Mouse (Mus musculus) myocyte (in vitro differentiated cells): ENCODE measurements around the gene Idh3b. TPM values are rescaled to one million over a fixed set of nuclear protein-coding genes. Genes with fewer than 3 reads are reported as not detected.

Experiments used
- H3K27me3 ChIP-seq: one replicate; pipeline ENCODE4 v1.6.1; 2011; ENCODE audit not compliant: control insufficient read depth, insufficient read depth, insufficient read length
- H3K36me3 ChIP-seq: one replicate; pipeline ENCODE4 v1.6.1; 2011; ENCODE audit not compliant: control insufficient read depth, insufficient read depth
- H3K4me2 ChIP-seq: one replicate; pipeline ENCODE4 v1.6.1; 2011; ENCODE audit warnings: low read depth, control low read depth
- H3K4me3 ChIP-seq: one replicate; pipeline ENCODE4 v1.5.1; 2011; ENCODE audit warnings: mild to moderate bottlenecking, control low read depth, moderate library complexity
- H3K79me2 ChIP-seq: one replicate; pipeline ENCODE4 v1.6.1; 2011; ENCODE audit not compliant: control insufficient read depth, insufficient read depth
- H3ac ChIP-seq: one replicate; pipeline ENCODE4 v1.6.1; 2011; ENCODE audit not compliant: control insufficient read depth, insufficient read length
- CEBPB ChIP-seq: IDR thresholded peaks from 2 replicates; pipeline ENCODE4 v1.6.1; 2011; ENCODE audit warnings: mild to moderate bottlenecking, moderate library complexity; ENCODE audit not compliant: poor library complexity, insufficient read depth, severe bottlenecking
- E2F4 ChIP-seq: IDR thresholded peaks from one replicate; pipeline ENCODE4 v1.6.1; 2011; ENCODE audit warnings: mild to moderate bottlenecking, control low read depth, moderate library complexity; ENCODE audit not compliant: insufficient read depth
- MAX ChIP-seq: IDR thresholded peaks from one replicate; pipeline ENCODE4 v1.6.1; 2011; ENCODE audit warnings: low read depth, mild to moderate bottlenecking, control low read depth
- MYOD1 ChIP-seq, 3 experiments: IDR thresholded peaks; one replicate each; pipeline ENCODE4 v1.6.1; 2011; ENCODE audit warnings: control low read depth in 2 of 3, low read depth in 2 of 3, mild to moderate bottlenecking in 2 of 3, moderate library complexity in 1 of 3; ENCODE audit not compliant: insufficient read length in 2 of 3, control insufficient read depth in 1 of 3
- MYOG ChIP-seq, 3 experiments: IDR thresholded peaks; one replicate each; pipeline ENCODE4 v1.6.1; 2011; ENCODE audit warnings: control low read depth in 2 of 3, low read depth in 2 of 3, mild to moderate bottlenecking in 2 of 3; ENCODE audit not compliant: insufficient read length in 2 of 3, control insufficient read depth in 1 of 3, insufficient read depth in 1 of 3
- POLR2A ChIP-seq: IDR thresholded peaks from one replicate; pipeline ENCODE4 v1.6.1; 2011; ENCODE audit warnings: low read depth, mild to moderate bottlenecking, control low read depth, moderate library complexity; ENCODE audit not compliant: insufficient read length
- POLR2AphosphoS2 ChIP-seq: IDR thresholded peaks from one replicate; pipeline ENCODE4 v1.6.1; 2011; ENCODE audit warnings: low read depth, control low read depth; ENCODE audit not compliant: insufficient read length
- REST ChIP-seq: IDR thresholded peaks from one replicate; pipeline ENCODE4 v1.6.1; 2011; ENCODE audit warnings: mild to moderate bottlenecking, control low read depth, moderate library complexity; ENCODE audit not compliant: insufficient read depth, insufficient read length
- SRF ChIP-seq: IDR thresholded peaks from one replicate; pipeline ENCODE4 v1.6.1; 2011; ENCODE audit warnings: low read depth; ENCODE audit not compliant: control insufficient read depth, insufficient read length
- TCF12 ChIP-seq: IDR thresholded peaks from one replicate; pipeline ENCODE4 v1.6.1; 2011; ENCODE audit warnings: mild to moderate bottlenecking, control low read depth; ENCODE audit not compliant: poor library complexity, insufficient read depth, severe bottlenecking
- TCF3 ChIP-seq: IDR thresholded peaks from one replicate; pipeline ENCODE4 v1.6.1; 2011; ENCODE audit warnings: low read depth, control low read depth; ENCODE audit not compliant: insufficient read length
- USF1 ChIP-seq: IDR thresholded peaks from one replicate; pipeline ENCODE4 v1.6.1; 2011; ENCODE audit warnings: low read depth, mild to moderate bottlenecking, control low read depth, moderate library complexity
- polyA plus RNA-seq: library from polyadenylated mRNA; unstranded; fragments of >200 nt; fragmentation: generic; extraction: Trizol; gene quantifications from one replicate; pipeline ENCODE4 v1.2.1, GENCODE M21; 2012; ENCODE audit warnings: missing spikeins

The Idh3b gene
- 137 TPM for polyA plus RNA-seq

DNA sequence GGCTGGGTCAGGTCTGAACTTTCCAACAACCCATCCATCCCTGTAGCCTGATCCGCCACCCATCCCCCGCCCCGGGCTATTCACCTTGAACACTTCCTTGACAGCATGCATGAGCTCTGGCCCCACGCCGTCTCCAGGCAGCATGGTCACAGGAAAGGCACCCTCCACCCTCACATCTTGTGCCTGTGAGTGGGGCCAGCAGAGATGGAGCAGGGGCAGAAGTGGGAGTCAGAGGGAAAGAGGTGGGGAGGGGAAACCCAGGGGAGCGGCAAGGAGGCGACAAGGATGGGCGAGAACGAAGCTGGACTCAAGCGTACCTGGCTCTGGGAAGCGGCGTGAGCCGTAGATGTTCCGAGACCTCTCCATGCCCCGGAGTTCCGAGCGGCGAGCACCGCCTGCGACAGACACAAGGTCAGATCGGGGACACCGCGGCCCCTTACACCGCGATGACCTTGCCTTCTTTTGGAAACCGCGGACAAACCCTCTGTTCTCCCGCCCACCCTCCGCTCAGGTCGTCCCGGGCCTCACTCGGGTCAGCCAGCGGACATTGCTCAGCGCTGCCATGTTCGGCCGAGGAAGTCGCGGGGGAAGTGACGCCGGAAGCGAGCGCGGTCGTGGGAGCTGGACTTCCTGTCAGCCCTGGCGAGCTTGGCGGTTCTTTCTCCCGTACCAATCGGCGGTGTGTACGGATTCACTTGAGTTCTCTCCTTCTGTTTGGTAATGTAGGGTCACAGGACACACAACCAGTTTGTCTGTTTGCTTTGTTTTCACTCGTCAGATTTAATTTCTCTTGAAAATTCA is at the start of gene Idh3b:
Gene Idh3b, minus strand, starts transcription at position 694 of the 801 bp plus-strand sequence.
- H3K27me3 ChIP-seq: no peaks in the 10 kb centered on the region

DNA sequence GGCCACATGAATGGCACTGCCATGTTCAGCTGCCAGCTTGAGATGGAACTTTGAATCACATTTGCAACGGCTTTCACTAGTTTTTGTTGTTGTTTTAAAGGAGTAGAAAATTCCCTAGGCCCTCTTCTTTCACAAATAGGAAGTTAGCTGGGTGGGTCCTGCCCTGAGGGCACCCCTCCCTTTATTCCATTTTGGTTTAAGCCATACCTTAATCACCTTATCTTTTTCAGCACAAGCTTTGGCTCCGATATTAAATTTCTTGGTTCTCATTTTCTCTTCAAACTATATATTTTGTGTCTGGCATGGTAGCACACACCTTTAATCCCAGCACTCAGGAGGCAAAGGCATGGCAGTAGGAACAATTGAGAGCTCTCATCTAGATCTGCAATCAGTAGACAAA is 45.2 kb upstream of the Idh3b start:
- Histone ChIP-seq H3K36me3 (no peaks in the 10 kb centered on the region), H3ac (no peak overlapping the region), H3K4me3 (no peak overlapping the region), H3K4me2 (no peak overlapping the region), H3K79me2 (no peaks in the 10 kb centered on the region), H3K27me3 (peaks cover 18% of the 10 kb centered on the region)
- TF ChIP-seq CEBPB: no peak
- TF ChIP-seq POLR2AphosphoS2: no peak
- no peak for TF ChIP-seq USF1
- TF ChIP-seq MYOD1 (IDR thresholded peaks at IDR 0.05; ENCODE audit: control insufficient read depth in 1 of 3, insufficient read length in 2 of 3, low read depth in 2 of 3): no peak
- no peak for TF ChIP-seq MAX
- no peak for TF ChIP-seq REST
- no peak for TF ChIP-seq TCF3
- no peak for TF ChIP-seq MYOG (IDR thresholded peaks at IDR 0.05; ENCODE audit: control insufficient read depth in 1 of 3, insufficient read depth in 1 of 3, insufficient read length in 2 of 3, low read depth in 2 of 3)
- no peak for TF ChIP-seq POLR2A
- TF ChIP-seq TCF12: no peak
- TF ChIP-seq E2F4: no peak
- no peak for TF ChIP-seq SRF

More for the DNA sequence above, at the start of gene Idh3b:
- TF ChIP-seq TCF3: no peak
- TF ChIP-seq POLR2A: peak; percentile 97
- TF ChIP-seq USF1: no peak
- peak; percentile 86 for TF ChIP-seq SRF
- peak; percentile 52 for TF ChIP-seq E2F4
- TF ChIP-seq REST: peak; percentile 28
- TF ChIP-seq POLR2AphosphoS2: peak; percentile 95
- Histone ChIP-seq H3K4me2 (peak within 1 kb of the TSS; percentile 84), H3K79me2 (peaks cover 33% of the 10 kb centered on the region), H3K36me3 (peaks cover 17% of the 10 kb centered on the region), H3K4me3 (peak within 1 kb of the TSS; percentile 97), H3ac (peak within 1 kb of the TSS; percentile 74)

DNA sequence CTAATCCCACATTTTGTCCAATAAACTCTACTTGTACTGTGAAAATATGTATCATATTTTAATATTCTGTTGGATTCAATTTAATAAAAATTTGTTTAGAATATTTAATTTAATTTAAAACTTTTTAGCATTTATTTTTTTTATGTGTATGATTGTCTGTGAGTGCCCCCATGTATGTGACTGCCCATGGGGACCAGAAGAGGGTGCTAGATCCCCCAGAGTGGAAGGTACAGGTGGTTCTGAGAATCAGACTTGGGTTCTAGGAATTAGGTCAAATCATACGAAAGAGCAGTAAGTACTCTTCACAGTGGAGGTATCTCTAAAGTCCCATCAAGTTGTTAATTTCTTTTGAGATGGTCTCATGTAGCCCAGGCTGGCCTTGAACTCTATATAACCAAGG is 42.7 kb upstream of the Idh3b start:
- H3K4me3 ChIP-seq: no peak overlapping the region
- TF ChIP-seq USF1 (no peak), TCF3 (no peak), POLR2AphosphoS2 (no peak), TCF12 (no peak), SRF (no peak), MAX (no peak), POLR2A (no peak), CEBPB (no peak), MYOD1 (IDR thresholded peaks at IDR 0.05; ENCODE audit: control insufficient read depth in 1 of 3, insufficient read length in 2 of 3, low read depth in 2 of 3) (no peak), REST (no peak), E2F4 (no peak), MYOG (IDR thresholded peaks at IDR 0.05; ENCODE audit: control insufficient read depth in 1 of 3, insufficient read depth in 1 of 3, insufficient read length in 2 of 3, low read depth in 2 of 3) (no peak)
- no peaks in the 10 kb centered on the region for H3K36me3 ChIP-seq
- H3K27me3 ChIP-seq: peaks cover 24% of the 10 kb centered on the region
- H3K79me2 ChIP-seq: no peaks in the 10 kb centered on the region
- no peak overlapping the region for H3K4me2 ChIP-seq
- H3ac ChIP-seq: no peak overlapping the region

DNA sequence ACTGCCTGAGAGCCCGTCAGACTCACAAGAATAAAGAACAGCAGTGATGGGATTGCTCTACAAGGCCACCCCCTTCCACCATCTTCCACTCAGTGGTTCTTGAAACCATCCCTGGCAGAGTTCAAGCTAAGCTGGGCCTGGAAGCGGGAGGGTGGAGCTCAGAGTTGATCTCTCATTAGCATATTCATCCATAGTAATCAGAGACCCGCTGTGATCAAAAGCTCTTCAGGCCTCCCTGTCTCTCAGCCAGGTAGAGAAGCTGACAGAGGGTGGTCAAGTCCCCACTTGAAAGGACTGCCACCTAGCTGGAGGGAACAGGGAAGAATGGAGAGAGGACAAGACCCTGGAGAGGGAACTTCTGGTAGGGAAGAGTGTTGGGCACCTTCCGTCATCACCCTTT is 18.7 kb upstream of the Idh3b start:
- TF ChIP-seq E2F4 (no peak), TCF3 (no peak), MYOD1 (IDR thresholded peaks at IDR 0.05; ENCODE audit: control insufficient read depth in 1 of 3, insufficient read length in 2 of 3, low read depth in 2 of 3) (no peak), POLR2A (no peak), MAX (no peak), CEBPB (no peak), MYOG (IDR thresholded peaks at IDR 0.05; ENCODE audit: control insufficient read depth in 1 of 3, insufficient read depth in 1 of 3, insufficient read length in 2 of 3, low read depth in 2 of 3) (no peak), POLR2AphosphoS2 (no peak), REST (no peak), SRF (no peak), TCF12 (no peak), USF1 (no peak)
- no peaks in the 10 kb centered on the region for H3K36me3 ChIP-seq

More for the DNA sequence above, 18.7 kb upstream of the Idh3b start:
- Histone ChIP-seq H3ac (no peak overlapping the region), H3K4me2 (no peak overlapping the region), H3K4me3 (no peak overlapping the region), H3K27me3 (peaks cover 6% of the 10 kb centered on the region), H3K79me2 (no peaks in the 10 kb centered on the region)
